Mouse (Mus musculus) spleen, adult 2 months (tissue): Measurements from ENCODE around the gene Casc4.

Experiments used
- CTCF ChIP-seq: fragments of 200-500 bp; IDR thresholded peaks from 2 replicates; pipeline ENCODE4 v1.5.1; 2011; ENCODE audit warnings: mild to moderate bottlenecking, inconsistent platforms; ENCODE audit not compliant: insufficient read depth, insufficient read length, insufficient replicate concordance; ENCODE audit errors: extremely low read depth
- POLR2A ChIP-seq: fragments of 200-500 bp; IDR thresholded peaks from 2 replicates; pipeline ENCODE4 v1.6.1; 2011; ENCODE audit warnings: low read depth, low read length, inconsistent platforms

GRCm38 (mm10) chr2:121886406-121886805, 19.6 kb downstream of the Casc4 start:
- TF ChIP-seq CTCF (no peak), POLR2A (no peak)
